Mouse (Mus musculus) left cerebral cortex, postnatal 36 days (tissue): ENCODE measurements at regions not wholly inside any gene's neighbourhood (a gene's known extent, or its start where the extent isn't known, plus 50 kb on each side); places are given as distances from the start of the nearest gene placed in this dataset.

ENCODE experiments used
- DNase-seq, 2 experiments: peaks; one replicate each; pipeline ENCODE4 v3.0.0; 2021 to 2022; ENCODE audit warnings: low spot score in 2 of 2, mixed read lengths in 1 of 2
- intact Hi-C: fragments of 180-260 bp; cut with DNase I; formaldehyde crosslinking; loops from one replicate; pipeline ENCODE4 v1.15.1; 2025

- intact Hi-C loops = loop anchor here (5.0 to 10.0 kb wide), 2 partner anchors 170 to 247 kb away; no protein-coding TSS in a partner anchor
- no peak for DNase-seq
Measured at GRCm38 (mm10) chr3:50927318-50927717, 296.9 kb upstream of the Noct start.

- DNase-seq = no peak
- intact Hi-C loops = loop anchor here (5.0 to 10.0 kb wide), 2 partner anchors 168 to 246 kb away; no protein-coding TSS in a partner anchor
Measured at GRCm38 (mm10) chr3:50929013-50929412, 295.2 kb upstream of the Noct start.

GRCm38 (mm10) chr3:50932397-50933089 is 291.7 kb upstream of the Noct start:
- intact Hi-C loops = no loop called here

GRCm38 (mm10) chr3:50933090-50933443 is 291.2 kb upstream of the Noct start:
- intact Hi-C loops = no loop called here
- DNase-seq = no peak

More at GRCm38 (mm10) chr3:50932397-50933089, 291.7 kb upstream of the Noct start:
- peak in 1 of 2 experiments; percentile 33 for DNase-seq

GRCm38 (mm10) chr3:50939602-50940001 is 284.6 kb upstream of the Noct start:
- intact Hi-C loops = no loop called here
- peak in 1 of 2 experiments; percentile 23 for DNase-seq

- no peak for DNase-seq
- intact Hi-C loops = no loop called here
Measured at GRCm38 (mm10) chr3:50940656-50941055, 283.6 kb upstream of the Noct start.

- no peak for DNase-seq
- intact Hi-C loops = no loop called here
Measured at GRCm38 (mm10) chr3:50953456-50953855, 270.8 kb upstream of the Noct start.

GRCm38 (mm10) chr3:50970386-50970785 is 253.9 kb upstream of the Noct start:
- intact Hi-C loops = no loop called here
- no peak for DNase-seq

- DNase-seq = no peak
- intact Hi-C loops = no loop called here
Measured at GRCm38 (mm10) chr3:50973081-50973480, 251.2 kb upstream of the Noct start.

- intact Hi-C loops = no loop called here
- DNase-seq = no peak
Measured at GRCm38 (mm10) chr3:50976141-50976780, 248.0 kb upstream of the Noct start.

GRCm38 (mm10) chr3:50976818-50977217 is 247.4 kb upstream of the Noct start:
- no peak for DNase-seq
- intact Hi-C loops = no loop called here

GRCm38 (mm10) chr3:50978636-50979035 is 245.6 kb upstream of the Noct start:
- no peak for DNase-seq
- intact Hi-C loops = no loop called here

- intact Hi-C loops = no loop called here
- DNase-seq = no peak
Measured at GRCm38 (mm10) chr3:50979592-50979991, 244.7 kb upstream of the Noct start.

- no peak for DNase-seq
- intact Hi-C loops = loop anchor here (5.0 kb wide), 1 partner anchor 111 kb away; no protein-coding TSS in a partner anchor
Measured at GRCm38 (mm10) chr3:50981751-50982150, 242.5 kb upstream of the Noct start.

- intact Hi-C loops = loop anchor here (5.0 kb wide), 1 partner anchor 110 kb away; no protein-coding TSS in a partner anchor
- DNase-seq = no peak
Measured at GRCm38 (mm10) chr3:50982649-50983048, 241.6 kb upstream of the Noct start.

GRCm38 (mm10) chr3:50983126-50983525 is 241.1 kb upstream of the Noct start:
- no peak for DNase-seq

GRCm38 (mm10) chr3:50983962-50984765 is 240.1 kb upstream of the Noct start:
- intact Hi-C loops = loop anchor here (5.0 kb wide), 1 partner anchor 108 kb away; no protein-coding TSS in a partner anchor
- peak; percentile 74 to 75 for DNase-seq

More at GRCm38 (mm10) chr3:50983126-50983525, 241.1 kb upstream of the Noct start:
- intact Hi-C loops = loop anchor here (5.0 kb wide), 1 partner anchor 109 kb away; no protein-coding TSS in a partner anchor

- intact Hi-C loops = no loop called here
- DNase-seq = peak in 1 of 2 experiments; percentile 40
Measured at GRCm38 (mm10) chr3:50987821-50988220, 236.4 kb upstream of the Noct start.

- intact Hi-C loops = no loop called here
Measured at GRCm38 (mm10) chr3:50990810-50991209, 233.4 kb upstream of the Noct start.

More at GRCm38 (mm10) chr3:50990810-50991209, 233.4 kb upstream of the Noct start:
- DNase-seq = no peak
